Mouse (Mus musculus) heart, postnatal 10 days (tissue): Measurements from ENCODE around the gene Gm49510. TPM values are rescaled to one million over a fixed set of nuclear protein-coding genes. Genes with fewer than 3 reads are reported as not detected.

Experiments used
- DNase-seq, 2 experiments: peaks; one replicate each; pipeline ENCODE4 v3.0.0; 2021
- intact Hi-C: fragments of 180-260 bp; cut with DNase I; formaldehyde crosslinking; loops from one replicate; pipeline ENCODE4 v1.15.1; 2025
- total RNA-seq, 2 experiments: library from RNA; stranded (reverse); gene quantifications; 2 replicates each; pipeline ENCODE4 v1.2.3; 2021

Gm49510 gene
- total RNA-seq, 2 experiments from 2014 or later, result not detected

GRCm38 (mm10) chr15:78913632-78914090 is 14.2 kb downstream of the Gm49510 start, which contains the start of gene Pdxp:
Gene Pdxp (plus strand): TSS chr15:78913919.
- peak; percentile 95 for DNase-seq
- intact Hi-C loops, result loop anchor here (2.0 to 10.0 kb wide), 3 partner anchors 159 to 291 kb away; partner anchors contain the start of genes 1700088E04Rik and Polr2f

DNA sequence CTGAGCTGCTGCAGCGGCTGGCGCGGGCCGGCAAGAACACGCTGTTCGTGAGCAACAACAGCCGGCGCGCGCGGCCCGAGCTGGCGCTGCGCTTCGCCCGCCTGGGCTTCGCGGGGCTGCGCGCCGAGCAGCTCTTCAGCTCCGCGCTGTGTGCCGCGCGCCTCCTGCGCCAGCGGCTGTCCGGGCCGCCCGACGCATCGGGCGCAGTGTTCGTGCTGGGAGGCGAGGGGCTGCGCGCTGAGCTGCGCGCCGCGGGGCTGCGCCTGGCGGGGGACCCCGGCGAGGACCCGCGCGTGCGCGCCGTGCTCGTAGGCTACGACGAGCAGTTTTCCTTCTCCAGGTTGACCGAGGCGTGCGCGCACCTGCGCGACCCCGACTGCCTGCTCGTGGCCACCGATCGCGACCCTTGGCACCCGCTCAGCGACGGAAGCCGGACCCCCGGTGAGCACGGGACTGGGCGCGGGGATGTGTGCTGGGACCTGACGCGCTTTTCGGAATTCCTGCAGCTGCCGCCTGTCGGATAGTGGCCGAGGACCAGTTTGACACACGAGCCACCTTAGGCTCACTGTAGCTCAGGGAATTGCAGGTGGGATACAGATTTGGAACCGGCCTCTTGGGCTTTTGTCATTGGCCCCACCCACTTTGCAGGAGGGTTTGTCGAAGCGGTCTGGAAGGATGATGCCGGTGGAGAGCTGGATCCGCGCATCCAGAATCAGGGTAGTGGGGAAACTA is 14.8 kb downstream of the Gm49510 start:
- DNase-seq, result peak in 1 of 2 experiments; percentile 50
- intact Hi-C loops, result loop anchor here (5.0 to 10.0 kb wide), 2 partner anchors 158 to 231 kb away; partner anchors contain the start of genes 1700088E04Rik and Polr2f

- DNase-seq, result no peak
- intact Hi-C loops, result loop anchor here (1.0 to 10.0 kb wide), 5 partner anchors 16 to 230 kb away; partner anchors contain the start of genes 1700088E04Rik and Polr2f
Measured at GRCm38 (mm10) chr15:78914823-78915659, 15.6 kb downstream of the Gm49510 start.

GRCm38 (mm10) chr15:78915660-78916017 is 16.2 kb downstream of the Gm49510 start:
- DNase-seq, result peak; percentile 87
- intact Hi-C loops, result loop anchor here (1.0 to 10.0 kb wide), 4 partner anchors 16 to 229 kb away; partner anchors contain the start of genes 1700088E04Rik and Polr2f

DNA sequence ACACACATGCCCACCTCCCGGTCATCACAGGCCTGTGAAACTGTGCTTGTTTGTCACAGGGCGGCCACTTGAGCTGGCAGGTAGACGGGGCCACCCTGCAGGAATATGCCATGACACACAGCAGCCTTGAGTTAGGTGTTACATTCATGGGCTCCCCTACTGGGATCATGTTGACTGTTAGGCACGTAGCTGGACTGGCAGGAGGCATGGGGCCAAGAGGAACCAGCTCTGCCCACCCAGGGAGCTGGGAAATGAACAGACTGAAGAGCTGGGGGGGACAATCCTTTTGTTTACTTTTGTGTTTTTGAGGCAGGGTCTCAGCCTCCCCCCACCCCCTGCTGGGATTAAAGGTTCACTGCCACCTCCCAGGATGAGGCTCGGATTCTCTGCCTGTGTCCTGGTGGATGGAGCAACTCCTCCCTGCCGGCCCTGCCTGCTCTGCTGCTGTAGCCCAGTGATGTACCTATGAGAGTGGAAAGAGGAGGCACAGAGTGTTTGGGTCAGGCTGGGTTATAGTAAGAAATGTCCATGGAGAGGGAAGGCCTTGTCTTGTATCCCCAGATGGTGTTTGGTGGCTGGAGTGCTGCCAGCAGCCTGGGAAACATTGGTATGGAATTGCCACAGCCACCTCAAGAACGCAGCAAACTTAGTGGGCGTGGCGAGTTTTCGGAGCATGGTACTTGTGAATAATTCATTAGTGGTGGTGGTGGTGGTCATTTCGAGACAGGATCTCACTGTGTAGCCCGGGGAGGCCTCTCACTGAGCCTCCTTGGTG is 16.8 kb downstream of the Gm49510 start:
- intact Hi-C loops, result loop anchor here (10.0 kb wide), 1 partner anchor 229 kb away; the partner anchor contains the start of genes 1700088E04Rik and Polr2f
- DNase-seq, result no peak

DNA sequence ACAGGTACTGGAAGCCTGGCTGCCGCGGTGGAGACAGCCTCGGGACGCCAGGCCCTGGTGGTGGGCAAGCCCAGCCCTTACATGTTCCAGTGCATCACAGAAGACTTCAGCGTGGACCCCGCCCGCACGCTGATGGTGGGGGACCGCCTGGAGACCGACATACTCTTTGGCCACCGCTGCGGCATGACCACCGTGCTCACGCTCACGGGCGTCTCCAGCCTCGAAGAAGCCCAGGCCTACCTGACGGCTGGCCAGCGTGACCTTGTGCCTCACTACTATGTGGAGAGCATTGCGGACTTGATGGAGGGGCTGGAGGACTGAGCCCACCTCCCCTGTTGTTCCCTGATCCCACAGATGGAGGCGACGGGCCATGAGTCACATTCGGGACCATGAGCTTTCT is 18.7 kb downstream of the Gm49510 start:
- intact Hi-C loops, result loop anchor here (10.0 kb wide), 1 partner anchor 227 kb away; the partner anchor contains the start of genes 1700088E04Rik and Polr2f
- no peak for DNase-seq

DNA sequence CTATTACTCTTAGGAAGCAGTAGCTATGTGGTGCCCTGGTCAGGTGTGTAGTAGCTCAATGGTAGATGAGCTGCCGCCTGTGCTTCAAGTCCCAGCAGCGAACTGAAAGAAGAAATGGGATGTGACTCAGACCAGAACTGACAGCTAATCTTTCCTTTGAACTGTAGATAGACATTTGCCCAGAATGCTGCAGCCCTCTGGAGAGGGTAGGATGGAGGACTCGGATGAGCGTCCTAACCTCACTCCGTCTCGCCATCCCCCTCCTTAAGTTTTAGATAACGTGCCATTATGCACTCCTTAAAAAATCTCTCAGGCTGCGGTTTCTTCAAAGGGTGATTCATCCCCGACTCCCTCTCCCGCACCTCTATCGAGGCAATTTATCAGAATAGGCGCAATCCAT is 20.4 kb downstream of the Gm49510 start:
- intact Hi-C loops, result loop anchor here (10.0 kb wide), 1 partner anchor 225 kb away; the partner anchor contains the start of genes 1700088E04Rik and Polr2f

DNA sequence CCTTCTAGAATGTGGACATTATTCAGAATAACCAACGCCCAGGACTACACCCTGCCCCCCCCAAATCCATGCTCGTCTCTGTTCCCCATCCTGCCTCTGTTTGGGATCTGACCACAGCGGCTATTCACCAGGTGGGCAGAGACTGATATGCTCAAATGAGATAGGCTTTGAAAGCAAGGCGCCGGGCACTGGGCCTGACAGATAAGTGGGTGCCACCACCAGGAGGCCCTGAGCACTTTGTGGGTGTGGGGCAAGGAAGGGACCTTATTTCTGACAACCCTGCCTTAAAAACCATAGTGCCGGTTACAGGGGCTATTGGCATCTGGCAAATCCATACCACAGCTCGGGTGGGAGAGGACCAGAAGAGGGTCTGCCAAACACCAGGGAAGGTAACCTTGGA is 23.2 kb downstream of the Gm49510 start:
- DNase-seq, result no peak
- intact Hi-C loops, result no loop called here

More for the DNA sequence above, 20.4 kb downstream of the Gm49510 start:
- DNase-seq, result no peak

DNA sequence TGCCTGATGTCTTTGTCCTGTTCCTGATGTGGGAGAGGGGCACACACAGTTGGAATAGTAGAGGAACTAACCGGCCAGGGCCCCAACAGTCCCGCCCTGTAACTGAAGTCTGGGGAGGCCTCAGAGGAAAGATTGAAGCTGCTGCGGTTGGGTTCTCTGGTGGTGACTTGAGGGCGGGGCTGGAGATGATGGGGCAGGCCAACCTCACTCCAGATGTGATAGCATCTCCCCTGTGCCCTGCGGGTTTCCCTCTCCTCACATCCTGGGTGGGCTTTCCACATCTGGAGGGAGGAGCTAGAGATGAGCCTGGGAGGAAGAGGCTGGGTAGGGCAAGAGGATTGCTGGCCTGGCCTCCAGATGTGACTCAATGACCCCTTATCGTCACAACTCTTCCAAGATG is 24.1 kb downstream of the Gm49510 start:
- no peak for DNase-seq
- intact Hi-C loops, result no loop called here

DNA sequence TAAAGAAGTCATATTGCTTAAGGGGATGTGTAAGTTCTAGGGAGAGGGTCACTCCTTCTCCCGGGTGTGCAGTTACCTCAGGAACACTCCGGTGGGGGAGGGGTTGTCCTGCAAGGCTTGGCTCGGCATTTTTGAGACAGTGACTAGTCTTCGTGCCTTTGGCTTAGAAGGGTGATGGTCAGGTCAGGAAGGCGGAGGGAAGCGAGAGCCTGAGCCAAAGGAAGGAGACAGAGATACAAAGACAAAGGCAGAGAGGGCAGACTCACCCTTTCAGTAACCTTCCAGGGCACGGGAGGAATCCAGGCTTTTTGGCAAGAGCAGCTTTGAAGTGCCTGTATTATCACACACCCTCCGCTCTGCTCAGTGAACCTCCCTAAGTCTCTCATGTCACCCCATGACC is 25.7 kb downstream of the Gm49510 start:
- intact Hi-C loops, result no loop called here
- DNase-seq, result peak; percentile 43 to 55

DNA sequence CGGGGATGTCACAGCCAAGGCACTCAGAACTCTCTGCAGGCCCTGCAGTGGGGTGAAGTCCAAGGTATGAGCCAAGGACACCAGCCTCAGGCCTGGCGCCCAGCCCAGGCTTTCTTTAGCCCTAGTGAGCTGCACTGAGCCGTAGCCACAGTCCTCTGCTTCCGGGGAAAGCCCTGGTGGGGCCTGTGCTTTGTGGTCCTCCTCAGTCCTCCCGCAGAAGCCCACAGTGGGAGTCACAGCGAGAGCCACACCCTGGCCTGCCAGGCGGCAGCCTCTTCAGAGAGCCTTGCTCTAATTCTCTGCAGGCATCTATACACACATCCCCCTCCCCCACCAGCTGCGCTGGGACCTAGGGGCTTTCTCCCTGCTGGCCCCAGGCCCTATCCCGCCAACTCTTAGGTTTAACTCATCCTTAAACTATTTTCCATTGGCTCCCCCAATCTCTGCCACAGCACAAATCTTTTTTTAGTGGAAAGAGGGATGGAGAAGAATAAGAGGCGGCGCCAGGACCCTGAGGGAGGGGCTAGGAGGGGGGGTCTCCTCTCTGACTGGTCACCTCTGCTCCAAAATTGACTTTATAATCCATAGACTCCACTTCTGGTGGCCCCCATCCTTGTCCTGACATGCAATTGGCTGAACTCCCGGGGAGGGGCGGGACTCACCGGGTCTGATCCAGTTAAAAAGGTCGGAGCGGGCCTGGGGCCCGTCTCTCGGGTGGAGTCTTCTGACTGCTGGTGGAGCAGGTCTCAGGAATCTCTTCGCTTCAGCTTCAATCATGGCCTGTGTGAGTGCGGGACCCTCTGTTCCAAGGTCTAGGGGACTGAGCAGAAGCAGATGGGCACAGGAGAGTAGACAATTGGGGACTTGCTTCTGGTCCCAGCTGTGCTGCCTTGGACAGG is 26.8 kb downstream of the Gm49510 start, which contains the start of gene Lgals1:
Gene Lgals1 (plus strand): TSS at position 705 of the 899 bp plus-strand sequence.
- intact Hi-C loops, result no loop called here
- DNase-seq, result peak; percentile 95 to 96

GRCm38 (mm10) chr15:78927021-78927787 is 27.7 kb downstream of the Gm49510 start:
- intact Hi-C loops, result no loop called here

DNA sequence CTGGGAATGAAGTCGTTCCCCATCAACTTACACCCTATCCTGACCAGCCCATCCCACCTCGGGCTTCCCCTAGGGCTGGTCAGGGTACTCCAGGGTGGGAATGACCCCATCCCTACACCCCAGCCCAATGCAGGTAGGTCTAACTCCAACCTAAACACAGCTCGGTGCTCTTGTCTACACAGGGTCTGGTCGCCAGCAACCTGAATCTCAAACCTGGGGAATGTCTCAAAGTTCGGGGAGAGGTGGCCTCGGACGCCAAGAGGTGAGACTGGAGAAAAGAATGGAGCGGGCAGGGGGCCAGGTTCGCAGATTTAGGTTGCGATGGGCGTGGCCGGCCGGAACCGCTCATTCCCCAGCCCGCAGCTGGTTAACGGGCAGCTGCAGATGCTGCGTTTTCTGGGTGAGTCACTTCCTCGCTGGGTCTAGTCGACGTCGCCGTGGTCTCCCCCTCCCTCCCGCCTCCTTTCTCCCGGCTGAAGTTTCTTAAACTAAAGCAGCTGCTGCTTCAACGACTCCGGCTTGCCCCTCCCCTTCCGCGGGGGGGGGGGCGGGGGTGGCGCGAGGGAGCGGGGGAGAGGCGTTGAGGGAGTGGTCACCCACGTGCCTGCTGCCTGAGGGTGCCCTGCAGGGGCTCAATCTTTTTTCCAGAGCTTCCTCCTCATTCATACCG is 28.5 kb downstream of the Gm49510 start:
- peak; percentile 83 to 86 for DNase-seq
- intact Hi-C loops, result no loop called here

More at GRCm38 (mm10) chr15:78927021-78927787, 27.7 kb downstream of the Gm49510 start:
- DNase-seq, result peak; percentile 50 to 63

DNA sequence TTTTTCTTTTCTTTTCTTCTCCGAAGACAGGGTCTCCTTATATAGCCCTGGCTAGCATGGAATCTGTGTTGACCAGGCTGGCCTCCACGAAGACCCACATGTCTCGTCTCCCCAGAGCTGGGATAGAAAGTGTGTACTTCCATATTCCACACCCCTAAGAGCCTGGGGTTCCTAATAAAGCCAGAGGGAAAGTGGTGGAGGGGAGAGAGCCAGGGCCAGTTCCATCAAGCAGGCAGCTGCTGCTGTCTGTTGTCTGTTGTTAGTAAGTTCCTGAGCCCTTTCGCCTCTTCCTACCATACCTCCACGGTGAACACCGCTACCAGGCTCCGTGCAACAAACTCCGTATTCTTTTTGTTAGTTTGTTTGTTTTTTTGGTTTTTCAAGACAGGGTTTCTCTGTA is 29.1 kb downstream of the Gm49510 start:
- intact Hi-C loops, result no loop called here
- DNase-seq, result no peak

GRCm38 (mm10) chr15:78930192-78930706 is 30.8 kb downstream of the Gm49510 start:
- intact Hi-C loops, result no loop called here

DNA sequence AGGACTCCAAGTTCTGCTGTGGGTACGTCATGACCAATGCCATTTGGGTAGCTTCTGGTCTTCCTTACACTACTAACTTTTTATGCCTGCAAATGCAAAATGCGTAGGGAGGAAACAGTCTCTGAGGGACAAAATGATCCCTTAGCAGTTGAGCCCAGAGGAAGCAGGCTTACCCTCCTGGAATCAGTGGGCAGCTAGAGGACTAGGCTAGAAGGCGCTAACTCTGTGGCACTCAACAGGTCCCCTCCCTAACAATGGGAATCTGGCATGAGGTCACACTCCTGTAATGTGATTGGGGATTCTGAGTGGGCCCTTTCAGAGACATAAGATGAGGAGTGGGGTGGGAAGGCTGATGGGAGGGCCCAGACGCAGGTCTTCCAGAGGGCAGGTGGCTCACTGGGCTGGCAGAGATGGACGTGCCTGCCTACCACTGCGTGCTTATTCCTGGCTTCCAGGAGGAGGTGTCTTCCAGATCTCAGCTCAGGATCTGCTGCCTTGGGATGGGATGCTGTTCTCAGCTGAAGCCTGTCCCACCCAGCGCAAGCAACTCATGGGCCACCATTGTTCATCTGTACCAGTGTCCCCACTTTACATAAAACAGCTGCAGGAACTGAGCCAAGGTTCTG is 31.4 kb downstream of the Gm49510 start:
- DNase-seq, result no peak
- intact Hi-C loops, result loop anchor here (1.0 kb wide), 1 partner anchor 16 kb away; no protein-coding TSS in a partner anchor

More at GRCm38 (mm10) chr15:78930192-78930706, 30.8 kb downstream of the Gm49510 start:
- no peak for DNase-seq

GRCm38 (mm10) chr15:78931577-78931976 is 32.1 kb downstream of the Gm49510 start:
- intact Hi-C loops, result loop anchor here (1.0 kb wide), 1 partner anchor 16 kb away; no protein-coding TSS in a partner anchor

More at GRCm38 (mm10) chr15:78931577-78931976, 32.1 kb downstream of the Gm49510 start:
- DNase-seq, result peak; percentile 72 to 73
